In the genomic region with DNA sequence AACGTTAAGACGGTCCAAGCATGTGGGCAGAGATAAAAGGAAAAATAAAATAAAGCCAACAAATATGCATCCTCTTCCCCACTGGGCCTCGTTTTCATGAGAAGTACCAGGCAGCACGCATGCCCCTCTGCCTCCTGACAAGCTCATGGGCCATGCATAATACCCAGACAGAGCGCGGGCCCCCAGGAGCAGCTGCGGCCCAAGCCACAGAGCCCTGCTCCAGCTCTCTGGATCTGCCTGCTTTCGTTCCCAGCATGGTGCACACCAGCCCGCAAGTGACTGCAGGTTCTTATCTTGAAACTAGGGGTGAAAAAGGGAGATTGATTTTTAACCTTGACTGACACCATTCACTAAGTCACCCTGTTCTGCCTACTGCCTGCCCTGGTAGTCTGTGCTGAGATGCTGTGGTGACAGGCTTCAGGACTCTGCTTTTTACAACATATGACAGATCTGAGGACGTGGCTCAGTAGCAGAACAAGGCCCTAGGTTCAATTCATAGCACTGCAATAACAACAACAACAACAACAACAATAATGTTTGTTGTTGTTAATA, we compare ENCODE assay signal across 12 mouse cellular contexts.
DNase-seq lines count a peak whose midpoint lies in the region; ATAC-seq lines count a peak whose summit lies in the region.
"Had no signal": no experiment of that assay in that cellular context is flagged by ENCODE, and none has a peak within 500 bp of the region (broad histone marks: within the 10 kb centered on the region; RNA-seq: fewer than 3 reads in every experiment).

No protein-coding gene starts in this region.

- H3K9ac ChIP-seq in heart, embryonic 15.5 days, result no peak overlapping the region
- no peak overlapping the region for H3K9ac ChIP-seq in embryonic facial prominence, embryonic 14.5 days (ENCODE audit: low read depth, low read length)
- H3K9ac ChIP-seq: liver, embryonic 14.5 days had no signal

- no peak for ATAC-seq in heart, embryonic 15.5 days (replicated peaks; ENCODE audit: insufficient number of reproducible peaks, insufficient read depth, low FRiP score, low read depth)
- ATAC-seq in embryonic facial prominence, embryonic 14.5 days (ENCODE audit: low read depth), result no peak

- H3K36me3 ChIP-seq in heart, embryonic 15.5 days, result no peaks in the 10 kb centered on the region
- no peaks in the 10 kb centered on the region for H3K36me3 ChIP-seq in embryonic facial prominence, embryonic 14.5 days (ENCODE audit: control insufficient read depth, insufficient read depth, low read length)
- no peaks in the 10 kb centered on the region; the same call in 1 of the 2 replicates for H3K36me3 ChIP-seq in limb, embryonic 10.5 days

- peak overlapping the region; percentile 24; the same call in 1 of the 2 replicates for H3K27ac ChIP-seq in heart, embryonic 15.5 days
- H3K27ac ChIP-seq in embryonic facial prominence, embryonic 14.5 days (replicated peaks; ENCODE audit: low read depth, low read length), result no peak overlapping the region
- peak overlapping the region; percentile 88 for H3K27ac ChIP-seq in limb, embryonic 10.5 days
- H3K27ac ChIP-seq: liver, embryonic 14.5 days; stomach, postnatal 0 days had no signal

- no peaks in the 10 kb centered on the region for H3K9me3 ChIP-seq in heart, embryonic 15.5 days (replicated peaks)
- no peaks in the 10 kb centered on the region for H3K9me3 ChIP-seq in embryonic facial prominence, embryonic 14.5 days (ENCODE audit: control insufficient read depth, low read length)
- no peaks in the 10 kb centered on the region for H3K9me3 ChIP-seq in limb, embryonic 10.5 days (replicated peaks)

- intact Hi-C loops in heart, postnatal 25 days (cut with DNase I), result no loop called here

- H3K4me3 ChIP-seq in heart, embryonic 15.5 days, result no peak overlapping the region
- H3K4me3 ChIP-seq in embryonic facial prominence, embryonic 14.5 days (ENCODE audit: low read depth, low read length), result no peak overlapping the region
- no peak overlapping the region for H3K4me3 ChIP-seq in limb, embryonic 10.5 days

- no peak for DNase-seq in heart, postnatal 25 days (ENCODE audit: low spot score)
- peak; percentile 19 for DNase-seq in embryonic facial prominence, embryonic 14.5 days (ENCODE audit: low spot score)
- peak; percentile 55 for DNase-seq in limb, embryonic 10.5 days (ENCODE audit: low spot score)
- peak; percentile 52 for DNase-seq in neural tube, embryonic 10.5 days (ENCODE audit: extremely low spot score, low spot score)
- no peak for DNase-seq in spleen, postnatal 14 days (ENCODE audit: low spot score in 2 of 2)
- DNase-seq in kidney, postnatal 4 days, result no peak
- DNase-seq in layer of hippocampus, adult 8-10 months (ENCODE audit: low spot score in 2 of 2), result no peak
- DNase-seq: gastrocnemius, postnatal 10 days; kidney, adult 11 months had no signal

- H3K27me3 ChIP-seq in heart, embryonic 15.5 days, result no peaks in the 10 kb centered on the region
- no peaks in the 10 kb centered on the region for H3K27me3 ChIP-seq in embryonic facial prominence, embryonic 14.5 days (replicated peaks; ENCODE audit: control insufficient read depth, insufficient read depth, low read length)
- peaks cover 10% of the 10 kb centered on the region for H3K27me3 ChIP-seq in limb, embryonic 10.5 days (ENCODE audit: low read depth, poor library complexity, severe bottlenecking)

- H3K4me2 ChIP-seq in heart, embryonic 15.5 days, result no peak overlapping the region
- H3K4me2 ChIP-seq in embryonic facial prominence, embryonic 14.5 days (ENCODE audit: low read depth, low read length), result no peak overlapping the region

- WGBS in heart, embryonic 15.5 days, result 51% methylated on average over 10 of the region's 10 CpGs
- 54% methylated on average over 10 of the region's 10 CpGs for WGBS in embryonic facial prominence, embryonic 14.5 days
- 22% methylated on average over 10 of the region's 10 CpGs for WGBS in limb, embryonic 10.5 days

- peaks cover 38% of the 10 kb centered on the region for H3K4me1 ChIP-seq in heart, embryonic 15.5 days (replicated peaks)
- peaks cover 29% of the 10 kb centered on the region for H3K4me1 ChIP-seq in embryonic facial prominence, embryonic 14.5 days (ENCODE audit: control insufficient read depth, insufficient read depth, low read length)
- H3K4me1 ChIP-seq in limb, embryonic 10.5 days, result peaks cover 74% of the 10 kb centered on the region

Comparison
In these comparisons a context has a peak if more than half of its experiments do, and no peak if none do; other contexts are left out.
1. DNase-seq: peak in embryonic facial prominence, embryonic 14.5 days (single experiment), limb, embryonic 10.5 days (single experiment) and neural tube, embryonic 10.5 days (single experiment); none in heart, postnatal 25 days (single experiment), spleen, postnatal 14 days (0 of 2), kidney, postnatal 4 days (0 of 2) and layer of hippocampus, adult 8-10 months (0 of 2).